Mouse (Mus musculus): ENCODE results near the gene Auts2.

Gene Auts2

DNA sequence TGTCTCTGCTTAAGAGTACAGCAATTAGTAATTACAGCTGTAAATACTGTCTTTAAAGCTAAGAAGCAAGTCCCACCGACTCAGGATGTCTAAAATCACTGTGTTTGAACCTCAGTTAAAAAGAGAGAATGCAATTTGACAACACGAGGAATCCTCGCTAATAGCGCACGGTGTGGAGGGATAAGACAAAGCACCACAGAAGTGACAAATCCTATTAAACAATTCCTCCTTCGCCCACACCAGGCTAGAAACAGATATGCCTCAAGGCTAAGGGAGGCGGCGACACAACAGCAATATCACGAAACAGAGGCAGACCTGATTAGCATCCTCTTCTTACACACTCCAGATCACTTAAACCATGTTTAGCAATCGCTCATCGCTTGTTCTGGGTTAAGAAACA is 339.3 kb downstream of the Auts2 start:
- in situ Hi-C loops (cut with MboI; ENCODE audit: unreplicated experiment in 2 of 2): no loop called here

DNA sequence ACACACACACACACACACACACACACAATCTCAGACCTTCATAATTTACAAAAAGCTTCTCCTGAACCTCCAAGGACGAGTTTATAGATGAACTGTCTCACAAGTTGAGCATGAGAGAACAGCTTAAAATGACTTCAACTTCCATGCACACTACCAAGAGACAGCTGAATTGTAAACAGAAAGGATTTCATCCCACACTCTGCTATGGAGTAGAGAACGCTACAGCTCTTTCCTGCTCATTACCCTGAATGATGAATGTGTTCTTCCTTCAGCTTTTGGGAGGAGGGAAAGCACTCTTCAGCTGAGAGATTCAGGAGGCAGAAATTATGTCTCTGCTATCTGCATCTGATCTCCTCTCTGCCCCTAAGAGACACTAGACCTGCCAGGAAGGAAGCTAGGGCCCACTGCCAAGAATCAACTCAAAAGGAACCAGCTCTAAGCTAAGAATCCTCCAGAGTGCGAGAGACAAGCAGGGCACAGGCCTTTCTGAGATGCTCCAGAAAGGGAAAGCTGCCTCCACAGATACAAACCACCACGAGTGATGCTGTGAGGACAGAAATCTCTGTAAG is 342.0 kb downstream of the Auts2 start:
- in situ Hi-C loops (cut with MboI; ENCODE audit: unreplicated experiment in 2 of 2): no loop called here

GRCm38 (mm10) chr5:132200595-132200994 is 342.5 kb downstream of the Auts2 start:
- in situ Hi-C loops (cut with MboI; ENCODE audit: unreplicated experiment in 2 of 2): no loop called here

DNA sequence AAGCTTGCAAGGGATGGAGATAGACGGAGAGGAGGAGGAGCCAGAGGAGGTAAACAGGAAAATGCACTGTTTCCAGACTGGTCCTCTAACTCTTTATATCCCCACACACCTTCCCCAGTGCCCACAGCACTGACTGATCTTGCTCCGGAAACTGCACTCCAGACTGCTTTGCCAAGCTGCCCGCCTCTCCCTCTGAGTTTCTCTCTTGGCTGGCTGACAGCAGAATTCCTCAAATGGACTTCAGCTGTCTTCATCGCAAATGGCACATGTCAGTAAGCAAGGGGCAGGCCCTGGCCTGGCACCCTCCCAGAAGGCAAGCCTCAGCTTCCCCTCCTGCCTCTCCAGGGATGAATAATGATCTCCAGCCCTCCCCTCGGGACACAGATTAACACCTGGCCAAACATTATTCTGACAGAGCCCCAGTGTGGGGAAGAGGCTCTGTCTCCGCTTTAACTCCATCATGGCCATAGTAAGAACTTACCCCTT is 348.1 kb downstream of the Auts2 start:
- in situ Hi-C loops (cut with MboI; ENCODE audit: unreplicated experiment in 2 of 2): no loop called here

GRCm38 (mm10) chr5:132190190-132190589 is 353.0 kb downstream of the Auts2 start:
- in situ Hi-C loops (cut with MboI; ENCODE audit: unreplicated experiment in 2 of 2): no loop called here

DNA sequence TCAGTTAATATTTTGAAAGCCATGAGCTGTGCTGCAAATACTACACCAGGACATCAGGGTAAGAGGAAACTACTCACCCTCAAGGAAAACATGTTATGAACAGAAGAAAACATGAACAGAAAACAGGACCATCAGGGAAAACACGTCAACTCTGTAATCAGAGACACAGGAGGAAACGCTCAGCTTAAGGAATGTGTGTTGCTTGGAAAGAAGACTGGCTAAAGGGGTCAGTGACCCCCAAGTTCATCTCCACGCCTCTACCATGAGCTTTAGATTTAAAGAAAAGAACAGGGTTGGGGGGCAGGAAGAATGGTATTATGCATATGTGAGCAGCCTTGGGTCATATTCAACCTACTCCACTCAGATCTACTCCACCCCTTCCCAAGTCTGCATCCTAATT is 356.5 kb downstream of the Auts2 start:
- in situ Hi-C loops (cut with MboI; ENCODE audit: unreplicated experiment in 2 of 2): no loop called here

GRCm38 (mm10) chr5:132186221-132186620 is 356.9 kb downstream of the Auts2 start:
- in situ Hi-C loops (cut with MboI; ENCODE audit: unreplicated experiment in 2 of 2): no loop called here

GRCm38 (mm10) chr5:132184395-132185095 is 358.6 kb downstream of the Auts2 start:
- in situ Hi-C loops (cut with MboI; ENCODE audit: unreplicated experiment in 2 of 2): no loop called here

DNA sequence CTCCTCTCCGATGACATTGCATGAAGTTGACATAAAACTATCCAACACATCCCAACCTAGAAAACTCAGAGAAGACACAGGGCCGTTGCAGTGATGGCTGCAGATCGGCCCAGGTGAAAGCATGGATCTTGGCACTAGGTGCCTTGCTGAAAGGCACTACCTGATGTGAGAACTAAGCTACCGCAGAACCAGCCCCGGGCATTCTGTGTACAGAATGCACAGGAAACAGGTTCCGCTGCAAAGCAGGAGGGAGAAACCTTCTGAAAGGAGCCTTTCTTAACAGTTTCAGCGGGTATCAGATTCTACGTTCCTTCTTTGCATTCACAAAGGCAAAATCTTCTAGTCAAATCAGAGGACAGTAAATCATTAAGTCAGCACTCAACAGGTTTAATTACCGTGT is 361.1 kb downstream of the Auts2 start:
- in situ Hi-C loops (cut with MboI; ENCODE audit: unreplicated experiment in 2 of 2): no loop called here

GRCm38 (mm10) chr5:132170010-132170409 is 373.1 kb downstream of the Auts2 start:
- in situ Hi-C loops (cut with MboI; ENCODE audit: unreplicated experiment in 2 of 2): no loop called here

- in situ Hi-C loops (cut with MboI; ENCODE audit: unreplicated experiment in 2 of 2): no loop called here
Measured at GRCm38 (mm10) chr5:132168805-132169204, 374.3 kb downstream of the Auts2 start.

- in situ Hi-C loops (cut with MboI; ENCODE audit: unreplicated experiment in 2 of 2): no loop called here
Measured at GRCm38 (mm10) chr5:132168224-132168623, 374.9 kb downstream of the Auts2 start.

GRCm38 (mm10) chr5:132166559-132166958 is 376.6 kb downstream of the Auts2 start:
- in situ Hi-C loops (cut with MboI; ENCODE audit: unreplicated experiment in 2 of 2): no loop called here

GRCm38 (mm10) chr5:132163960-132164359 is 379.2 kb downstream of the Auts2 start:
- in situ Hi-C loops (cut with MboI; ENCODE audit: unreplicated experiment in 2 of 2): no loop called here

DNA sequence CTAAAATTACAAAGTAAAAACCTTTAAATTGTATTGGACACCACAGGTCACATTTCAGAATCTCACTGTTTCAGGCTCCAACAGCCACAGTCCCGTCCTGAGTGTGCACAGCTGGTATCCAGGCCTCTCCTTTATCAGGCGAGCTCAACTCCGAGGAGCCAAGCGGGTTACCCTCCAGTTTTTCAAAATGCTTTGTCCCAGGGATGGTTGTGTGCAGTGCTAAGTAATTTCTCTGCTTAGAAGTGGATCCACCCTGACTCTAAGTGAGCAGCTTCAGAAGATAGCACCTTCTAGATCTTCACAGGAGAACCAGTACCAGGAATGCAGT is 381.0 kb downstream of the Auts2 start:
- in situ Hi-C loops (cut with MboI; ENCODE audit: unreplicated experiment in 2 of 2): no loop called here

DNA sequence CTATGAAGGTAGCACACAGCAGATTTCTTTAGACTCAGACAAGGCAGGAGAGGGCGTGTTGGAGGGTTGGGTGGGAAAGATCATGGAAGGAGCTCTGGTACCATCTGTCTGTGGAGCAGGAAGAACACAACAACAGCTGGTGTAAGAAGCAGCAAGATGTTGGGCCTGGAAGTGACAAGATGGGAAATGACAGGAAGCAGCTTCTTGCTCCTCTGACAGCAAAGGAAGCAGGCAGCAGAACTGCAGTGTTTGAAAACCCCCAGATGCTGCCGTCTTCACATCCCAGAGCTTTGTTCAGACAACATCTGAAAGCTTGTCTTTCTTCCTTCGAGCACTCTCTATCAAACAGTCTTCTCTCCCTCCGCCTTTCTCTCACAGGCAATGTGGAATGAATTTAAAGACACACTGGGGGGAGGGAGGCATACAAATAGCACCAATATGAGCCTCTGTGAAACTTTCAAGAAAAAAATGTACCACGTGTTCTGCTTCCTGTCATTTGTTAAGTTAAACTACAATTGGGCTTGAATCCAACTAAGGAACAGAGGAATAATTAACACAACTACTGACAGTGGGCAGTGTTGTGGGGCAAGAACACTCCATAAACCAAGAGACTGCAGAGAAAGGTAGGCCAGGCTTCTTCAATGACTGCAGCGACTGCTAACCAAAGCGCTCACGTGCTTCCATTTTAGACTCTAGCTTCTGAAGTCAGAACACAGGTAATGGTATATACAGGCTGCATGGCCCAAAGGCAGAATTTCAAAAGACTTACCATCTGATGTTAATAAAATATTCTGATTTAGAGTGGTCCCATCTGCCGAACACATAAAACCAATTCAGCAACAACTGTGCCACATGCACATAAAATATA is 381.6 kb downstream of the Auts2 start:
- in situ Hi-C loops (cut with MboI; ENCODE audit: unreplicated experiment in 2 of 2): no loop called here

DNA sequence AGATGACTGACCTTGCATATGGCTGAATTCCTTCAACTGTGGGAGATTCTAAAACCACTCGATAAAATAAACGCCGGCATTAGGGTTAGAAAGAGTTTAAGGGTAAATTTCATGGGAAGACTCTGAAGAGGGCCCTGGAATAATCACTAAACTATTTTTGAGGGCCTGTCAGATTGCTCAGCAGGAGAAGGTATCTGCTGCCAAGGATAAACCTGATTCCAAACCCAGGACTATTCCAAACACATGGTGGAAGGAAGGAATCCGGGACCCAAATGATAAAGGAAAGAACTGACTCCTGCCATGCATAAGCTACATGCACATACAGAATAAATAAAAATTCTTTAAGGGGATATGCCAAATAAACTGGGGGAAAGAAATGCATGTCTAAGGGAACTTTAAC is 399.0 kb downstream of the Auts2 start:
- in situ Hi-C loops (cut with MboI; ENCODE audit: unreplicated experiment in 2 of 2): no loop called here

DNA sequence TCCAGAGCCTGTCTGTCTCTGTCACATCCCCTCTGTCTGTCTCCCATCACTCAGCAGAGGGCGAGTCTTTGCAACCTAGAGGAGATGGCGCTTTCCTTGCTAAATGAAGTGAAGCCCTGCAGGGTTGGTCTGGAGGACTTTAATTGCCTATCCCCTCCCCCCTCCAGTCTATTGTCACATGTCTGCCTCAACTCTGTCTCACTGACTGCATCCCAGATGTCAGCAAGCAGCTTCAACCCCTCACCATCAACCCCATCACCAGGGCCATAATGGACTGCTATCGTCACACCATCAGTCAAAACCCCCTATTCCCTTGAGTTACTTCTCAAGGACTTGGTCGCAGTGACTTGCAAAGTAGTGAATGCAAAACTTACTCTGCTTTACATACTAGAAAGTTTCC is 402.3 kb downstream of the Auts2 start:
- in situ Hi-C loops (cut with MboI; ENCODE audit: unreplicated experiment in 2 of 2): no loop called here

GRCm38 (mm10) chr5:132135941-132136663 is 407.0 kb downstream of the Auts2 start:
- in situ Hi-C loops (cut with MboI; ENCODE audit: unreplicated experiment in 2 of 2): no loop called here

- in situ Hi-C loops (cut with MboI; ENCODE audit: unreplicated experiment in 2 of 2): no loop called here
Measured at GRCm38 (mm10) chr5:132131948-132132347, 411.2 kb downstream of the Auts2 start.

DNA sequence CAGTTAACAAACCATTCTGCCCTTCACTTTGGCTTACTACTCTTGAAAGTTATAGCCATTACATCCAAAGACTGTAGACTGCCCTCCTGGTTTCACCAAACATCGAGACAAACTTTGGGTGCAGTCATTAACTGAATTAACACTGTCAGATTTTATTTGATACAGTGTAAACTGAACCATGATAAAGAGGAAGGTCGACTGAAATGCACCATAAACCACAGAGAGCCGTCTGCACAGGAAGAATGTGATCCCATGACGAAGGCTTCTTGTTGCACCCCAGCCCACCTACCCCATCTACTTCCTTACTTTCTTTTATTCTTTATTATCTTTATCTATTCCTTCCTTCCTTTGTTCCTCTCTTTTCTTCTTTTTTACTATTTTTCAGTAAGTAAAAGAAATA is 412.6 kb downstream of the Auts2 start:
- in situ Hi-C loops (cut with MboI; ENCODE audit: unreplicated experiment in 2 of 2): no loop called here

Data from v-Abl transformed pro-B cells (cell line).